Mouse (Mus musculus) right cerebral cortex, postnatal 25 days (tissue): ENCODE data around the gene Tle3.

ENCODE experiments used
- DNase-seq: peaks from one replicate; pipeline ENCODE4 v3.0.0; 2022

The Tle3 gene

GRCm38 (mm10) chr9:61400132-61400531, 28.0 kb downstream of the Tle3 start:
- no peak for DNase-seq

GRCm38 (mm10) chr9:61401664-61402063, 29.5 kb downstream of the Tle3 start:
- DNase-seq, result no peak

GRCm38 (mm10) chr9:61402268-61402667, 30.1 kb downstream of the Tle3 start:
- DNase-seq, result no peak

GRCm38 (mm10) chr9:61402716-61403115, 30.6 kb downstream of the Tle3 start:
- no peak for DNase-seq

GRCm38 (mm10) chr9:61403866-61404614, 31.9 kb downstream of the Tle3 start:
- DNase-seq, result no peak

- no peak for DNase-seq
Observed at GRCm38 (mm10) chr9:61404615-61404980, 32.4 kb downstream of the Tle3 start.

- DNase-seq, result peak; percentile 71
Observed at GRCm38 (mm10) chr9:61404998-61405621, 32.9 kb downstream of the Tle3 start.

- DNase-seq, result no peak
Observed at GRCm38 (mm10) chr9:61406343-61406742, 34.2 kb downstream of the Tle3 start.

GRCm38 (mm10) chr9:61409046-61409445, 36.9 kb downstream of the Tle3 start:
- no peak for DNase-seq

- no peak for DNase-seq
Observed at GRCm38 (mm10) chr9:61413665-61414456, 41.7 kb downstream of the Tle3 start.

GRCm38 (mm10) chr9:61416571-61416970, 44.4 kb downstream of the Tle3 start:
- no peak for DNase-seq

GRCm38 (mm10) chr9:61421626-61422025, 49.5 kb downstream of the Tle3 start:
- DNase-seq, result no peak

- no peak for DNase-seq
Observed at GRCm38 (mm10) chr9:61424245-61424644, 52.1 kb downstream of the Tle3 start.

GRCm38 (mm10) chr9:61426493-61426892, 54.3 kb downstream of the Tle3 start:
- DNase-seq, result no peak

- DNase-seq, result no peak
Observed at GRCm38 (mm10) chr9:61427051-61427450, 54.9 kb downstream of the Tle3 start.

GRCm38 (mm10) chr9:61427901-61428300, 55.7 kb downstream of the Tle3 start:
- no peak for DNase-seq

- DNase-seq, result no peak
Observed at GRCm38 (mm10) chr9:61431830-61432229, 59.7 kb downstream of the Tle3 start.

- DNase-seq, result no peak
Observed at GRCm38 (mm10) chr9:61433206-61433605, 61.0 kb downstream of the Tle3 start.

- peak; percentile 13 for DNase-seq
Observed at GRCm38 (mm10) chr9:61434062-61434461, 61.9 kb downstream of the Tle3 start.

- DNase-seq, result no peak
Observed at GRCm38 (mm10) chr9:61435191-61435989, 63.2 kb downstream of the Tle3 start.

- DNase-seq, result no peak
Observed at GRCm38 (mm10) chr9:61436104-61436503, 63.9 kb downstream of the Tle3 start.

- no peak for DNase-seq
Observed at GRCm38 (mm10) chr9:61436761-61437160, 64.6 kb downstream of the Tle3 start.

- no peak for DNase-seq
Observed at GRCm38 (mm10) chr9:61439092-61439491, 66.9 kb downstream of the Tle3 start.
